19 mouse cellular contexts compared by ENCODE assay signal in the genomic region with DNA sequence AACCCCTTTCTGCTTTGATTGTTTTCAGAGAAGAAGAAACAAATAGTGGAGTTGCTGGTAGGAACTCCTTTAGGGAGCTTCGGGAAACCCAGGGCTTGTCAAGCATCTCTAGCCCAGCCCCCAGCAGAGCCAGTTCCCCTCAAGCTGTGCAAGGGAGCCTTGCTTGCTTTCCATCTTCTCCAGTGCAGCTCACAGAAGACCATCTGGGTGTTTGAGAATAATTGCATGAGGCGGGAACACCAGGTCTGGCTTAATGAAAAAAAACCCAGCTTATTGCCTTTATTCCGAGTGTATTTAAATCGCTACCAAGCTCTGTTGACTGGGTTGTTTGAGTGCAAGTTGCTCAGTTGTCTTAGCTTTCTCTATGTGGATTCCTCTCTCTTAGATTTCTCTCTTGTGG.
"Had no signal": no experiment of that assay in that cellular context is flagged by ENCODE, and none has a peak within 500 bp of the region (broad histone marks: within the 10 kb centered on the region; RNA-seq: fewer than 3 reads in every experiment).

No protein-coding gene starts in this region.

- H3K4me2 ChIP-seq: intestine, embryonic 15.5 days; liver, embryonic 11.5 days; liver, embryonic 15.5 days; neural tube, embryonic 15.5 days had no signal

- H3K9me3 ChIP-seq: intestine, embryonic 15.5 days; limb, embryonic 10.5 days; liver, embryonic 15.5 days; midbrain, embryonic 10.5 days; neural tube, embryonic 15.5 days had no signal

- H3K4me1 ChIP-seq: intestine, embryonic 15.5 days; limb, embryonic 10.5 days; liver, embryonic 15.5 days; midbrain, embryonic 10.5 days; neural tube, embryonic 15.5 days had no signal

- DNase-seq: kidney, adult 18-20 months; kidney, postnatal 10 days; kidney, postnatal 4 days; lung, adult 2 months; lung, postnatal 36 days; midbrain, embryonic 14.5 days; right cerebral cortex, adult 18-20 months; right cerebral cortex, postnatal 4 days; spleen, adult 18-20 months; thymus, postnatal 14 days had no signal

- H3K9ac ChIP-seq: intestine, embryonic 15.5 days; liver, embryonic 15.5 days; neural tube, embryonic 15.5 days had no signal

- H3K4me3 ChIP-seq: intestine, embryonic 15.5 days; left cerebral cortex, adult 2 months; limb, embryonic 10.5 days; liver, embryonic 15.5 days; midbrain, embryonic 10.5 days; myocyte; neural tube, embryonic 15.5 days had no signal

- ATAC-seq: intestine, embryonic 15.5 days; lung, postnatal 0 days had no signal

- H3K36me3 ChIP-seq: intestine, embryonic 15.5 days; limb, embryonic 10.5 days; liver, embryonic 15.5 days; midbrain, embryonic 10.5 days; neural tube, embryonic 15.5 days had no signal

- H3K27ac ChIP-seq: intestine, embryonic 15.5 days; left cerebral cortex, adult 2 months; limb, embryonic 10.5 days; liver, embryonic 15.5 days; midbrain, embryonic 10.5 days; neural tube, embryonic 15.5 days had no signal

- H3K27me3 ChIP-seq: intestine, embryonic 15.5 days; liver, embryonic 15.5 days; neural tube, embryonic 15.5 days had no signal
